Comparison of ENCODE assay signal across 12 mouse cellular contexts in genomic region chr12:32909686-32910085, GRCm38 (mm10). TPM values are rescaled to one million over a fixed set of nuclear protein-coding genes. Genes with fewer than 3 reads are reported as not detected.
A peak's percentile ranks its signal among the peaks of the same experiment; 100 is the strongest.
DNase-seq lines count a peak whose midpoint lies in the region; ATAC-seq and TF ChIP-seq lines count a peak whose summit lies in the region.
"Had no signal": no experiment of that assay in that cellular context is flagged by ENCODE, and none has a peak within 500 bp of the region (broad histone marks: within the 10 kb centered on the region; RNA-seq: fewer than 3 reads in every experiment).

No protein-coding gene starts in this region.

- peak; percentile 63 for ATAC-seq in midbrain, embryonic 12.5 days (ENCODE audit: low FRiP score, low read depth)
- ATAC-seq in midbrain, postnatal 0 days (ENCODE audit: low FRiP score), result no peak
- peak; percentile 63 for ATAC-seq in forebrain, embryonic 13.5 days
- ATAC-seq in hindbrain, embryonic 16.5 days, result peak; percentile 64
- peak; percentile 38; the same call in 1 of the 2 replicates for ATAC-seq in stomach, postnatal 0 days (ENCODE audit: low FRiP score, low TSS enrichment)
- ATAC-seq: liver, postnatal 0 days had no signal

- peaks cover 3% of the 10 kb centered on the region; the same call in 1 of the 2 replicates for H3K27me3 ChIP-seq in midbrain, embryonic 12.5 days
- H3K27me3 ChIP-seq in midbrain, postnatal 0 days (ENCODE audit: insufficient read depth, low read length), result no peaks in the 10 kb centered on the region
- peaks cover 7% of the 10 kb centered on the region; the same call in 1 of the 2 replicates for H3K27me3 ChIP-seq in forebrain, embryonic 13.5 days
- H3K27me3 ChIP-seq in hindbrain, embryonic 16.5 days (replicated peaks; ENCODE audit: control insufficient read depth, insufficient read depth, low read length), result no peaks in the 10 kb centered on the region; the same call in 1 of the 2 replicates
- no peaks in the 10 kb centered on the region for H3K27me3 ChIP-seq in stomach, postnatal 0 days (ENCODE audit: control insufficient read depth, insufficient read depth, low read length)
- H3K27me3 ChIP-seq: limb, embryonic 15.5 days had no signal

- no peaks in the 10 kb centered on the region for H3K36me3 ChIP-seq in midbrain, embryonic 12.5 days
- H3K36me3 ChIP-seq in midbrain, postnatal 0 days (ENCODE audit: insufficient read depth, low read length), result no peaks in the 10 kb centered on the region
- H3K36me3 ChIP-seq in forebrain, embryonic 13.5 days (ENCODE audit: poor library complexity, severe bottlenecking), result no peaks in the 10 kb centered on the region
- H3K36me3 ChIP-seq in hindbrain, embryonic 16.5 days (ENCODE audit: control insufficient read depth, insufficient read depth, low read length), result no peaks in the 10 kb centered on the region
- no peaks in the 10 kb centered on the region for H3K36me3 ChIP-seq in stomach, postnatal 0 days (ENCODE audit: control insufficient read depth, insufficient read depth, low read length)
- H3K36me3 ChIP-seq: embryonic facial prominence, embryonic 10.5 days; kidney, embryonic 15.5 days; limb, embryonic 15.5 days had no signal

- WGBS in midbrain, embryonic 12.5 days, result 57% methylated on average over 10 of the region's 10 CpGs
- WGBS in midbrain, postnatal 0 days, result 57% methylated on average over 10 of the region's 10 CpGs
- WGBS in forebrain, embryonic 13.5 days, result 51% methylated on average over 10 of the region's 10 CpGs
- 62% methylated on average over 10 of the region's 10 CpGs for WGBS in hindbrain, embryonic 16.5 days
- 50% methylated on average over 10 of the region's 10 CpGs for WGBS in stomach, postnatal 0 days

- H3K4me2 ChIP-seq in midbrain, embryonic 12.5 days (replicated peaks), result no peak overlapping the region
- no peak overlapping the region for H3K4me2 ChIP-seq in midbrain, postnatal 0 days (ENCODE audit: low read depth, low read length, poor library complexity, severe bottlenecking)
- H3K4me2 ChIP-seq in forebrain, embryonic 13.5 days, result no peak overlapping the region
- H3K4me2 ChIP-seq in hindbrain, embryonic 16.5 days (ENCODE audit: low read length), result no peak overlapping the region
- H3K4me2 ChIP-seq in stomach, postnatal 0 days (replicated peaks; ENCODE audit: low read depth), result no peak overlapping the region

- no peak overlapping the region for H3K9ac ChIP-seq in midbrain, embryonic 12.5 days (replicated peaks)
- no peak overlapping the region for H3K9ac ChIP-seq in midbrain, postnatal 0 days (replicated peaks; ENCODE audit: low read length, poor library complexity, severe bottlenecking)
- no peak overlapping the region for H3K9ac ChIP-seq in forebrain, embryonic 13.5 days
- H3K9ac ChIP-seq in hindbrain, embryonic 16.5 days (ENCODE audit: low read depth, low read length), result no peak overlapping the region
- no peak overlapping the region for H3K9ac ChIP-seq in stomach, postnatal 0 days (ENCODE audit: low read length)
- H3K9ac ChIP-seq: kidney, embryonic 15.5 days; limb, embryonic 15.5 days; liver, postnatal 0 days had no signal

- no peak for TF ChIP-seq CTCF in midbrain, postnatal 0 days (IDR thresholded peaks at IDR 0.05)
- no peak for TF ChIP-seq CTCF in stomach, postnatal 0 days (IDR thresholded peaks at IDR 0.05; ENCODE audit: low read depth)

- no peak overlapping the region for H3K4me3 ChIP-seq in midbrain, embryonic 12.5 days
- H3K4me3 ChIP-seq in midbrain, postnatal 0 days (ENCODE audit: low read depth, low read length), result no peak overlapping the region
- H3K4me3 ChIP-seq in forebrain, embryonic 13.5 days, result no peak overlapping the region
- H3K4me3 ChIP-seq in hindbrain, embryonic 16.5 days (ENCODE audit: low read length), result no peak overlapping the region
- no peak overlapping the region for H3K4me3 ChIP-seq in stomach, postnatal 0 days (ENCODE audit: low read depth, low read length)

- TF ChIP-seq EP300 in stomach, postnatal 0 days (optimal IDR thresholded peaks at IDR 0.05), result no peak

- no peak overlapping the region for H3K27ac ChIP-seq in midbrain, embryonic 12.5 days (replicated peaks)
- no peak overlapping the region for H3K27ac ChIP-seq in midbrain, postnatal 0 days (ENCODE audit: low read depth, low read length)
- no peak overlapping the region for H3K27ac ChIP-seq in forebrain, embryonic 13.5 days
- no peak overlapping the region for H3K27ac ChIP-seq in hindbrain, embryonic 16.5 days (ENCODE audit: low read depth, low read length)
- H3K27ac ChIP-seq in stomach, postnatal 0 days (replicated peaks), result no peak overlapping the region
- H3K27ac ChIP-seq: embryonic facial prominence, embryonic 10.5 days; kidney, embryonic 15.5 days; limb, embryonic 15.5 days; macrophage had no signal

- H3K4me1 ChIP-seq in midbrain, embryonic 12.5 days, result peaks cover 10% of the 10 kb centered on the region; the same call in 1 of the 2 replicates
- H3K4me1 ChIP-seq in midbrain, postnatal 0 days (ENCODE audit: insufficient read depth, low read length), result no peaks in the 10 kb centered on the region
- peaks cover 7% of the 10 kb centered on the region; the same call in 1 of the 2 replicates for H3K4me1 ChIP-seq in forebrain, embryonic 13.5 days
- peaks cover 6% of the 10 kb centered on the region; the same call in 1 of the 2 replicates for H3K4me1 ChIP-seq in hindbrain, embryonic 16.5 days (ENCODE audit: control insufficient read depth, insufficient read depth, low read depth, low read length)
- no peaks in the 10 kb centered on the region for H3K4me1 ChIP-seq in stomach, postnatal 0 days (replicated peaks; ENCODE audit: control insufficient read depth, insufficient read depth)

- DNase-seq in midbrain, postnatal 0 days (ENCODE audit: low spot score), result no peak
- DNase-seq in stomach, postnatal 0 days (ENCODE audit: low spot score), result no peak
- DNase-seq in lung, postnatal 10 days, result no peak
- no peak for DNase-seq in layer of hippocampus, postnatal 36 days

- no peaks in the 10 kb centered on the region for H3K9me3 ChIP-seq in midbrain, embryonic 12.5 days
- H3K9me3 ChIP-seq in midbrain, postnatal 0 days (ENCODE audit: low read length), result no peaks in the 10 kb centered on the region
- H3K9me3 ChIP-seq in forebrain, embryonic 13.5 days (replicated peaks), result no peaks in the 10 kb centered on the region
- H3K9me3 ChIP-seq in hindbrain, embryonic 16.5 days (ENCODE audit: control insufficient read depth, low read length), result no peaks in the 10 kb centered on the region
- no peaks in the 10 kb centered on the region for H3K9me3 ChIP-seq in stomach, postnatal 0 days (ENCODE audit: control insufficient read depth, low read length)
- H3K9me3 ChIP-seq: embryonic facial prominence, embryonic 10.5 days; kidney, embryonic 15.5 days; limb, embryonic 15.5 days had no signal

RNA-seq across cellular contexts. Expression of gene Sypl, which starts 44.0 kb away (rescaled TPM):
- polyA plus RNA-seq in midbrain, embryonic 12.5 days (2016; fragmentation: Nextera tagmentation; extraction: Ambion mirVana), result 39.9 and 41.0 TPM in 2 replicates
- 15.2 and 19.3 TPM in 2 replicates for total RNA-seq in midbrain, postnatal 0 days (2014; rRNA removed)
- polyA plus RNA-seq in midbrain, postnatal 0 days (2015; fragmentation: Nextera tagmentation; extraction: Ambion mirVana), result 35.2 and 37.1 TPM in 2 replicates
- polyA plus RNA-seq in forebrain, embryonic 13.5 days (2015; fragmentation: Nextera tagmentation; extraction: Ambion mirVana), result 41.1 and 41.2 TPM in 2 replicates
- 43.4 and 46.0 TPM in 2 replicates for polyA plus RNA-seq in hindbrain, embryonic 16.5 days (2015; fragmentation: Nextera tagmentation; extraction: Ambion mirVana)
- polyA plus RNA-seq in stomach, postnatal 0 days (2015; fragmentation: Nextera tagmentation; extraction: Ambion mirVana), result 172 and 177 TPM in 2 replicates
- 10 to 100 TPM; 42.3 to 43.2 TPM for total RNA-seq in layer of hippocampus, postnatal 36 days (2021)
